Mouse (Mus musculus) hindbrain, postnatal 0 days (tissue): Measurements from ENCODE around the gene Lrrfip2. TPM values are rescaled to one million over a fixed set of nuclear protein-coding genes. Genes with fewer than 3 reads are reported as not detected.

Experiments
- ATAC-seq: fragments of 200-750 bp; cut with Nextera tagmentation; 2 replicates; pipeline ENCODE4 v1.8.0; 2017; ENCODE audit warnings: mild to moderate bottlenecking, moderate TSS enrichment, moderate library complexity
- DNase-seq: peaks from one replicate; pipeline ENCODE4 v3.0.0-alpha.2; 2015; ENCODE audit warnings: low spot score
- H3K27ac ChIP-seq: fragments of 300-500 bp; sonication (generic); 2 replicates; pipeline ENCODE4 v1.5.1; 2014; ENCODE audit warnings: mild to moderate bottlenecking
- H3K27me3 ChIP-seq: fragments of 300-500 bp; sonication (generic); 2 replicates; pipeline ENCODE4 v1.6.1; 2014; ENCODE audit warnings: low read length, mixed read lengths; ENCODE audit not compliant: insufficient read depth
- H3K36me3 ChIP-seq: fragments of 300-500 bp; sonication (generic); 2 replicates; pipeline ENCODE4 v1.6.1; 2014; ENCODE audit warnings: low read length, mixed read lengths; ENCODE audit not compliant: insufficient read depth
- H3K4me1 ChIP-seq: fragments of 300-500 bp; sonication (generic); 2 replicates; pipeline ENCODE4 v1.6.1; 2014; ENCODE audit warnings: antibody characterized with exemption, low read length, mixed read lengths; ENCODE audit not compliant: insufficient read depth
- H3K4me2 ChIP-seq: fragments of 300-500 bp; sonication (generic); 2 replicates; pipeline ENCODE4 v1.6.1; 2014; ENCODE audit warnings: low read depth, mild to moderate bottlenecking, low read length, moderate library complexity, mixed read lengths
- H3K4me3 ChIP-seq: fragments of 300-500 bp; sonication (generic); 2 replicates; pipeline ENCODE4 v1.5.1; 2014; ENCODE audit warnings: low read length
- H3K9ac ChIP-seq: fragments of 300-500 bp; sonication (generic); replicated peaks from 2 replicates; pipeline ENCODE4 v1.6.1; 2014; ENCODE audit warnings: mild to moderate bottlenecking, low read length, moderate library complexity, mixed read lengths
- H3K9me3 ChIP-seq: fragments of 300-500 bp; sonication (generic); 2 replicates; pipeline ENCODE4 v1.6.1; 2016; ENCODE audit warnings: low read length, mixed read lengths
- CTCF ChIP-seq: IDR thresholded peaks from 2 replicates; pipeline ENCODE4 v1.5.1; 2016; ENCODE audit warnings: antibody characterized with exemption, control low read depth, low read depth
- WGBS: fragments of 180-500 bp; shearing (Covaris S2); extraction: QIAGEN DNeasy Blood & Tissue Kit; methylation state at CpG from one replicate; pipeline ENCODE4 v1.1.7; 2014; 5-methylcytosine and 5-hydroxymethylcytosine counted together
- polyA plus RNA-seq: library from polyadenylated mRNA; unstranded; fragments of >200 nt; fragmentation: Nextera tagmentation; extraction: Ambion mirVana; gene quantifications from 2 replicates; pipeline ENCODE4 v1.2.1, GENCODE M21; 2015
- total RNA-seq: library from RNA; depleted of rRNA; stranded (reverse); fragments of >200 nt; gene quantifications from 2 replicates; pipeline ENCODE4 v1.2.3, GENCODE M21; 2014

Gene Lrrfip2
- total and polyA plus RNA-seq, 2 experiments from 2014 or later, result 20.8 to 38.8 TPM

DNA sequence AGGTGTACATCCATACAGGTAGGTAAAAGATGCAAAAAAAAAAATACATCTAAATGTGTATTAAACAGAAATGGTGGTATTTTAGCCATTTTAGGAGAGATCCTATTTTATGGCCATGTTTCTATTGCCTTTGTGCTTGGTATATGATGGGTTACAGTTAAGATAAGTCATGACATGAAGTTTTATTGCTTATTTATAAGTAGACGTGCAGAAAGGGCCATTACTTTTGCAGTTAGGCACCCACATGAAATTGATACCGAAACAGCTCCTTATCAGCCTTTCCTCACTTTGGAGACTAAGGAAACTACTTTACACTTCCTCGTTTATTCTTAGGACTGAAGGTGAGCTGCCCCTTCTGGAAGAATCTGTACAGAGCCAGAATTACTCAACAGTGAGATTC, 9.5 kb upstream of the Lrrfip2 start:
- no peak for ATAC-seq
- Histone ChIP-seq H3K27ac (no peak overlapping the region), H3K4me3 (no peak overlapping the region), H3K27me3 (no peaks in the 10 kb centered on the region), H3K4me1 (no peaks in the 10 kb centered on the region), H3K9ac (no peak overlapping the region), H3K36me3 (no peaks in the 10 kb centered on the region), H3K9me3 (no peaks in the 10 kb centered on the region), H3K4me2 (no peak overlapping the region)
- TF ChIP-seq CTCF, result no peak
- no peak for DNase-seq
- 84% methylated on average over 3 of the region's 3 CpGs for WGBS

DNA sequence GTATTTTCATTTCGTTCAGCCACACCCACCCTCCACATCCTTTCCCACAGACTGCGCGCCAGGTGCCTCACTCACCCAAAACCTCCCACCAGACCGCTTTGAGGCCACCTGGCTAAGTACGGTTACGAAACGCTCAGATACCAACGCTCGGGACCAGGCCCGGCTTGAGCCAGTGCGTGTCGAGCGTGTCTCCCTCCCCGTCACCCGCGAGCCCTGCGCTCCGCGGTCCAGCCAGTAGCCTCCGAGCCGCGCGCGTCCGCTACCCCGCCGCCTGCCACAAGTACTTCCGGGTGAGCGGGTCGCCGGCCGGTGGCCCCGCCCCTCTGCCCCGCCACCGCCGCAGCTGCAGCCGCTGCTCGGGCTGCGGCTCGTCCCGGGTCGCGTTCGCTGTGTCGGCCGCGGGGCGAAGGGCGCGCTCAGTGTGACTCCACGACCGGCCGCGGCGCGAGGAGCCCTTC, 431 bp downstream of the Lrrfip2 start:
- Histone ChIP-seq H3K27ac (peak overlapping the region; percentile 80), H3K4me2 (peak overlapping the region; percentile 89), H3K27me3 (no peaks in the 10 kb centered on the region), H3K9ac (peak overlapping the region; percentile 83), H3K4me1 (peaks cover 4% of the 10 kb centered on the region; the same call in 1 of the 2 replicates), H3K4me3 (peak overlapping the region; percentile 99), H3K9me3 (no peaks in the 10 kb centered on the region), H3K36me3 (no peaks in the 10 kb centered on the region)
- no peak for TF ChIP-seq CTCF
- DNase-seq, result peak; percentile 88
- whole genome bisulfite sequencing, result 3% methylated on average over 56 of the region's 56 CpGs
- peak; percentile 96 for ATAC-seq

- peak overlapping the region; percentile 99 for H3K4me3 ChIP-seq
- H3K36me3 ChIP-seq, result no peaks in the 10 kb centered on the region
- peak overlapping the region; percentile 80 for H3K27ac ChIP-seq
- no peaks in the 10 kb centered on the region for H3K27me3 ChIP-seq
- peaks cover 4% of the 10 kb centered on the region; the same call in 1 of the 2 replicates for H3K4me1 ChIP-seq
- peak overlapping the region; percentile 89 for H3K4me2 ChIP-seq
- ATAC-seq (peak; percentile 88), DNase-seq (peak; percentile 52)
- WGBS, result 1% methylated on average over 49 of the region's 52 CpGs
- H3K9me3 ChIP-seq, result no peaks in the 10 kb centered on the region
- peak overlapping the region; percentile 83 for H3K9ac ChIP-seq
- TF ChIP-seq CTCF, result 0 out of 2 replicates have a peak, but pooled peaks have one; percentile 8
Measured at GRCm38 (mm10) chr9:111118252-111118890, 979 bp downstream of the Lrrfip2 start.

DNA sequence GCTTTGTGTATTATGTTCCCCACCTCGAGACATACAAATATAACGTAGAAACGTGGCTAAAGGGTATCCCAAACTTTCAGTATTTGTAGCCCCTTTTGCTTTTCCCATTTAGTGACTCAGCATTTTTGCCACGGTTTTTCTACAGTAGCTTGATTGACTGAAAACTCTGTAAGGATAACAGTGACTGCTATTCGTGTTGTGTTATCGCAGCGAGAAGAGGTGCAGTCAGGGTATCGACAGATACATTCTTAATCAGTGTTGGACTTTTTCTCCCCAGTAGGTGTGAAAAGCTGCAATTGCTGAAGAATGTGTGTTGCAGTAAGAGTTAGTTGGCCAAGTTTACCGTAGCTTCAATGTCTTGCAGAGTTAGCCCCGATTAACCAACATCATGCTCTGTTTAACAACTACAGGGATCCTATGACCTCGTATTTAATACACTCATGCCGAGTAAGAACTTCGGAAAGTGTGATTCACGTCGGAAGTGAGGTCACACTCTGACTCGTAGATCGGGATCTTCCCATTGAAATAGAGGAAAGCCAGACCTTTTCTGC, 1.6 kb downstream of the Lrrfip2 start:
- ATAC-seq (no peak), DNase-seq (peak; percentile 43)
- Histone ChIP-seq H3K4me3 (peak overlapping the region; percentile 99), H3K27ac (0 out of 2 replicates have a peak overlapping the region, but pooled peaks have one; percentile 80), H3K36me3 (no peaks in the 10 kb centered on the region), H3K27me3 (no peaks in the 10 kb centered on the region), H3K4me1 (peaks cover 4% of the 10 kb centered on the region; the same call in 1 of the 2 replicates), H3K4me2 (peak overlapping the region; percentile 89), H3K9me3 (no peaks in the 10 kb centered on the region), H3K9ac (peak overlapping the region; percentile 83)
- 12% methylated on average over 17 of the region's 17 CpGs for WGBS
- no peak for TF ChIP-seq CTCF

DNA sequence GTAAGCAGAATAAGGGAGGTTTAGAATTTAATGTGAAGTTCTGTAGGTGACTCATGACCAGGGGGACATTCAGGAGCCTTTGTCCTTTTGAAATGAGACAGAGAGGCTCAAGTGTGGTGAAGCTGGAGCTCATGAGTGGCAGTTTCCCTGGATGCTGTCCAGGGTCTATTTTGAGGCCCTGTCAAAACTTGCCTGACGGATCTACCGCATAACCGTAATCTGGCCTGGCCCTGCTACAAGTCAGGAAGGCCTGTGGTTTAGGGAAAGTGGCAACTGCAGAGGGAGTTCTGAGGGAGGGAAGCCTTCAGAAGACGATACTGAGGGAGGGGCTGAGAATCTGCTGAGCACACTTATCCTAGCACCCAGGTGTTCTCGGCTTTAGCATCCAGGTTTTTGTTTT, 5.1 kb downstream of the Lrrfip2 start:
- no peak overlapping the region for H3K4me2 ChIP-seq
- no peaks in the 10 kb centered on the region for H3K36me3 ChIP-seq
- H3K4me1 ChIP-seq, result 0 out of 2 replicates have a peak, but pooled peaks cover under 1% of the 10 kb centered on the region
- DNase-seq (no peak), ATAC-seq (no peak)
- no peak for TF ChIP-seq CTCF
- no peaks in the 10 kb centered on the region for H3K9me3 ChIP-seq
- H3K4me3 ChIP-seq, result no peak overlapping the region
- WGBS, result 63% methylated on average over 5 of the region's 5 CpGs
- H3K27me3 ChIP-seq, result no peaks in the 10 kb centered on the region
- H3K27ac ChIP-seq, result no peak overlapping the region
- H3K9ac ChIP-seq, result no peak overlapping the region

DNA sequence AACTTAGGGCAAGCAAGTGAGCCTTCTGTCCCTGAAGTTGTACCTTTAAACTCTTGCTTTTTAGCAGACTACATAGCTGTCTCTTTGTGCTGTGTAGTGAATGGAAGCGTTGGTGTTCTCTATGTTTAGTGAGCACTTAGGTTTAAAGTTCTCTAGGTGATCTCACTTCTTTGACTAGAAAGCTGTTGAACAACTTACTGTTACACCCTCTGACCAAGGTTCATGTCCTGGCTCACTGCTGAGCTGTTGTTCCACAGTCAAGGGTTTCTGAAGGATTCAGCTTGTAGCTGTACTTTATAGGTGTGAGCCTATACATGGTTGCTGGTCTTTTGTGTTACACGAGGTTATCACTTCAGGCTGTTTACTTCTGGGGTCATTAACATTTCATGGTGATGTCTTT, 5.9 kb downstream of the Lrrfip2 start:
- Histone ChIP-seq H3K9ac (no peak overlapping the region), H3K4me2 (no peak overlapping the region), H3K36me3 (no peaks in the 10 kb centered on the region), H3K9me3 (no peaks in the 10 kb centered on the region), H3K27me3 (no peaks in the 10 kb centered on the region), H3K27ac (no peak overlapping the region), H3K4me1 (no peaks in the 10 kb centered on the region), H3K4me3 (no peak overlapping the region)
- DNase-seq (no peak), ATAC-seq (no peak)
- WGBS, result 76% methylated on average over 2 of the region's 2 CpGs
- TF ChIP-seq CTCF, result no peak

GRCm38 (mm10) chr9:111124440-111124839, 7.0 kb downstream of the Lrrfip2 start:
- 87% methylated on average over 4 of the region's 4 CpGs for WGBS

More at GRCm38 (mm10) chr9:111124440-111124839, 7.0 kb downstream of the Lrrfip2 start:
- Histone ChIP-seq H3K4me2 (no peak overlapping the region), H3K27me3 (no peaks in the 10 kb centered on the region), H3K9me3 (no peaks in the 10 kb centered on the region), H3K4me1 (no peaks in the 10 kb centered on the region), H3K36me3 (no peaks in the 10 kb centered on the region), H3K4me3 (no peak overlapping the region), H3K27ac (no peak overlapping the region), H3K9ac (no peak overlapping the region)
- no peak for DNase-seq
- no peak for TF ChIP-seq CTCF
- no peak for ATAC-seq
